Mouse (Mus musculus): ENCODE measurements around the gene Plbd2.

DNA sequence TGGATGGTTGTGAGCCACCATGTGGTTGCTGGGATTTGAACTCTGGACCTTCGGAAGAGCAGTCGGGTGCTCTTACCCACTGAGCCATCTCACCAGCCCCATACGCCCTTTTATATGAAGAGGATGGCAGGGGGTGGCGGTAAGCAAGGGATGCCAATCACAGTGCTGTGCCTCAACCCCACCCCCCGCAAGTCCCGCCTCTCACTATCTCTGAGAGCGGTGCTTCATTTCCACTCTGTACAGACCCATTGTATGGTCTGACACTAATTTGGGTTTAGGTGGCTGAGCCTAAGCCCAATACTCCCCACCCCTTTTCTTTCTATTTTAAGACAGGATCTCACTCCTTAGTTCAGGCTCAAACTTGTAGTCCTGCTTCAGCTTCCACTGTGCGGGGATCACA is 27.6 kb downstream of the Plbd2 start:
- TF ChIP-seq CTCF (conservative IDR thresholded peaks at IDR 0.05; ENCODE audit: low read length) (no peak), POU5F1 (IDR thresholded peaks at IDR 0.05; ENCODE audit: borderline replicate concordance, low read length) (no peak)

Data from E14TG2a.4 (cell line).